In the genomic region with DNA sequence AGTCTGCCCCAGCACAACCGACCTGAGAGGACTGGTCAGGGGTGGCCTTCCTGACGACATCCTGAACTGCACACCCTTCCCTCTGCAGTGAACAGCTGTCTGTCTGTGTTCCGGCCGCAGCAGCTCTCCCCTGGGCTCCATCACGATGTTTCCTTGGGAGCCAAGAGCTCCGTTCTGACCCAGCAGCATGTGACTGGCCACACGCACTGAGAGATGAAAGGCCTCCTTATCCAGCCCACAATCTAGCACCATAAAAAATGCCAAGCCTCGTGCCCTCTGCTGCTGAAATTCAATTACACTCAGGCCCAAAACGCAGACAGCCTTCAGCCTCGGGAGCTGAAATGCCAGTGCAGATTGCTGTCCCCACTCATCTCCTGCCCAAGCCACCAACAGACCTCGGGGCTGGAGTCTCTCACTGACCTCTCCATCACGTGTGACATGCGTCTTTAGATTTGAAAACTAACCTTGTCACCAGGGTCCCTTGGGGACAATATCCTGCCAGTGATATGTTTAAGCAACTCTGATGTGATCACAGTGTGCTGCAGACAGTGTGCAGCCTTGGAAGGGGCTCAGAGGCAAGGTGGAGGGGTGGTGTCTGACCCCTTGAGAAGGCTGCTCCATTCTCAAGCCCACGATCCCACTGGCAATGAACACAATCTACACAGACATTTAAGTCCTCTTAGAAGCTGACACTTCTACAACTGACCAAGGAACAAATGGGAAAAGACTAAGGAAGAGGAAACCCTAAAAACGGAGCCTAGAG, we compare ENCODE assay signal across 8 mouse cellular contexts. TPM values are rescaled to one million over a fixed set of nuclear protein-coding genes. Genes with fewer than 3 reads are reported as not detected.
DNase-seq lines count a peak whose midpoint lies in the region; ATAC-seq and TF ChIP-seq lines count a peak whose summit lies in the region.

No protein-coding gene starts in this region.

- H3K27ac ChIP-seq in lung, embryonic 15.5 days = 0 out of 2 replicates have a peak overlapping the region, but pooled peaks have one; percentile 61
- H3K27ac ChIP-seq in kidney, embryonic 14.5 days (ENCODE audit: low read depth, low read length) = no peak overlapping the region
- H3K27ac ChIP-seq in midbrain, embryonic 11.5 days (ENCODE audit: low read depth, low read length) = no peak overlapping the region

- peak; percentile 63 for DNase-seq in adrenal gland, adult 2 months
- no peak for DNase-seq in adrenal gland, adult 8-10 months
- no peak for DNase-seq in lung, adult 2 months
- peak; percentile 75 for DNase-seq in midbrain, embryonic 11.5 days (ENCODE audit: low spot score, missing footprints)
- no peak for DNase-seq in thymus, postnatal 25 days
- no peak for DNase-seq in thymus, postnatal 4 days

- no peak overlapping the region for H3K9ac ChIP-seq in lung, embryonic 15.5 days
- no peak overlapping the region for H3K9ac ChIP-seq in kidney, embryonic 14.5 days (ENCODE audit: low read depth, low read length)
- H3K9ac ChIP-seq in midbrain, embryonic 11.5 days (ENCODE audit: low read length) = no peak overlapping the region

- H3K4me1 ChIP-seq in lung, embryonic 15.5 days = peaks cover 35% of the 10 kb centered on the region
- peaks cover 12% of the 10 kb centered on the region for H3K4me1 ChIP-seq in lung, adult 2 months (ENCODE audit: control insufficient read depth, insufficient read depth, low read length)
- H3K4me1 ChIP-seq in kidney, embryonic 14.5 days (ENCODE audit: control insufficient read depth, insufficient read depth, low read length) = peaks cover 16% of the 10 kb centered on the region
- no peaks in the 10 kb centered on the region for H3K4me1 ChIP-seq in midbrain, embryonic 11.5 days (ENCODE audit: control insufficient read depth, insufficient read depth, low read length)

- H3K4me3 ChIP-seq in lung, embryonic 15.5 days = no peak overlapping the region
- H3K4me3 ChIP-seq in lung, adult 2 months (replicated peaks; ENCODE audit: extremely low read depth, low read depth, low read length) = no peak overlapping the region
- no peak overlapping the region for H3K4me3 ChIP-seq in kidney, embryonic 14.5 days (ENCODE audit: low read length)
- no peak overlapping the region for H3K4me3 ChIP-seq in midbrain, embryonic 11.5 days (ENCODE audit: low read depth, low read length)

- WGBS in lung, embryonic 15.5 days = 30% methylated on average over 15 of the region's 15 CpGs
- WGBS in lung, adult 2 months = 46% methylated on average over 15 of the region's 15 CpGs
- 14% methylated on average over 15 of the region's 15 CpGs for WGBS in kidney, embryonic 14.5 days
- 74% methylated on average over 15 of the region's 15 CpGs for WGBS in midbrain, embryonic 11.5 days

- H3K27me3 ChIP-seq in lung, embryonic 15.5 days = no peaks in the 10 kb centered on the region
- no peaks in the 10 kb centered on the region for H3K27me3 ChIP-seq in kidney, embryonic 14.5 days (ENCODE audit: control insufficient read depth, insufficient read depth, low read length)
- no peaks in the 10 kb centered on the region for H3K27me3 ChIP-seq in midbrain, embryonic 11.5 days (ENCODE audit: control insufficient read depth, insufficient read depth, low read length)

- TF ChIP-seq POLR2A in lung, adult 2 months (IDR thresholded peaks at IDR 0.05; ENCODE audit: borderline replicate concordance, extremely low read depth, low read depth, low read length) = no peak

- H3K9me3 ChIP-seq in lung, embryonic 15.5 days = no peaks in the 10 kb centered on the region
- no peaks in the 10 kb centered on the region for H3K9me3 ChIP-seq in kidney, embryonic 14.5 days (ENCODE audit: control insufficient read depth, low read length)
- H3K9me3 ChIP-seq in midbrain, embryonic 11.5 days (ENCODE audit: control insufficient read depth, low read length) = no peaks in the 10 kb centered on the region

- 0 out of 2 replicates have a peak, but pooled peaks cover 2% of the 10 kb centered on the region for H3K36me3 ChIP-seq in lung, embryonic 15.5 days
- H3K36me3 ChIP-seq in kidney, embryonic 14.5 days (ENCODE audit: control insufficient read depth, insufficient read depth, low read length) = peaks cover 10% of the 10 kb centered on the region; the same call in 1 of the 2 replicates
- H3K36me3 ChIP-seq in midbrain, embryonic 11.5 days (ENCODE audit: control insufficient read depth, insufficient read depth, low read length) = no peaks in the 10 kb centered on the region

- peak; percentile 60 for ATAC-seq in lung, embryonic 15.5 days (ENCODE audit: borderline replicate concordance, extremely low read depth, low FRiP score, low TSS enrichment)
- ATAC-seq in kidney, embryonic 14.5 days (ENCODE audit: low FRiP score, low TSS enrichment) = peak; percentile 70
- ATAC-seq in midbrain, embryonic 11.5 days (ENCODE audit: low FRiP score) = no peak

- TF ChIP-seq CTCF in lung, adult 2 months (IDR thresholded peaks at IDR 0.05; ENCODE audit: insufficient read depth, low read length) = no peak

- no peak overlapping the region for H3K4me2 ChIP-seq in lung, embryonic 15.5 days
- H3K4me2 ChIP-seq in kidney, embryonic 14.5 days (replicated peaks; ENCODE audit: low read depth, low read length) = no peak overlapping the region
- no peak overlapping the region for H3K4me2 ChIP-seq in midbrain, embryonic 11.5 days

RNA-seq across cellular contexts. Expression of gene Tex2, which starts 41.0 kb away (rescaled TPM):
- total RNA-seq in adrenal gland, adult 2 months (2021) = 10 to 100 TPM; 54.0 to 55.5 TPM
- 14.0 and 15.8 TPM in 2 replicates for polyA plus RNA-seq in adrenal gland, adult 2 months (2012; rRNA removed)
- 10 to 100 TPM; 48.2 to 56.8 (median 54.5) TPM for total RNA-seq in adrenal gland, adult 8-10 months (2022)
- 9.7 and 9.8 TPM in 2 replicates for polyA plus RNA-seq in lung, embryonic 15.5 days (2015; fragmentation: Nextera tagmentation; extraction: Ambion mirVana)
- polyA plus RNA-seq in lung, adult 2 months (2012; rRNA removed) = 12.6 and 15.1 TPM in 2 replicates
- 5.0 and 9.7 TPM in 2 replicates for polyA plus RNA-seq in kidney, embryonic 14.5 days (2014; fragmentation: Nextera tagmentation; extraction: Ambion mirVana)
- 9.9 and 10.8 TPM in 2 replicates for polyA plus RNA-seq in midbrain, embryonic 11.5 days (2014; fragmentation: Nextera tagmentation; extraction: Ambion mirVana)

Comparison
In these comparisons a context has a peak if more than half of its experiments do, and no peak if none do; other contexts are left out.
1. DNase-seq: peak in adrenal gland, adult 2 months (single experiment) and midbrain, embryonic 11.5 days (single experiment); none in adrenal gland, adult 8-10 months (single experiment), lung, adult 2 months (single experiment), thymus, postnatal 25 days (single experiment) and thymus, postnatal 4 days (single experiment).